Mouse (Mus musculus) ovary, adult 2 months (tissue): ENCODE data around the gene Tnk1. TPM values are rescaled to one million over a fixed set of nuclear protein-coding genes. Genes with fewer than 3 reads are reported as not detected.

ENCODE experiments used
- polyA plus RNA-seq: library from polyadenylated mRNA; depleted of rRNA; stranded (reverse); fragments of >200 nt; gene quantifications from 2 replicates; pipeline ENCODE4 v1.2.3, GENCODE M21; 2012; rRNA removed

Gene Tnk1
- 5.2 and 6.0 TPM in 2 replicates for polyA plus RNA-seq

DNA sequence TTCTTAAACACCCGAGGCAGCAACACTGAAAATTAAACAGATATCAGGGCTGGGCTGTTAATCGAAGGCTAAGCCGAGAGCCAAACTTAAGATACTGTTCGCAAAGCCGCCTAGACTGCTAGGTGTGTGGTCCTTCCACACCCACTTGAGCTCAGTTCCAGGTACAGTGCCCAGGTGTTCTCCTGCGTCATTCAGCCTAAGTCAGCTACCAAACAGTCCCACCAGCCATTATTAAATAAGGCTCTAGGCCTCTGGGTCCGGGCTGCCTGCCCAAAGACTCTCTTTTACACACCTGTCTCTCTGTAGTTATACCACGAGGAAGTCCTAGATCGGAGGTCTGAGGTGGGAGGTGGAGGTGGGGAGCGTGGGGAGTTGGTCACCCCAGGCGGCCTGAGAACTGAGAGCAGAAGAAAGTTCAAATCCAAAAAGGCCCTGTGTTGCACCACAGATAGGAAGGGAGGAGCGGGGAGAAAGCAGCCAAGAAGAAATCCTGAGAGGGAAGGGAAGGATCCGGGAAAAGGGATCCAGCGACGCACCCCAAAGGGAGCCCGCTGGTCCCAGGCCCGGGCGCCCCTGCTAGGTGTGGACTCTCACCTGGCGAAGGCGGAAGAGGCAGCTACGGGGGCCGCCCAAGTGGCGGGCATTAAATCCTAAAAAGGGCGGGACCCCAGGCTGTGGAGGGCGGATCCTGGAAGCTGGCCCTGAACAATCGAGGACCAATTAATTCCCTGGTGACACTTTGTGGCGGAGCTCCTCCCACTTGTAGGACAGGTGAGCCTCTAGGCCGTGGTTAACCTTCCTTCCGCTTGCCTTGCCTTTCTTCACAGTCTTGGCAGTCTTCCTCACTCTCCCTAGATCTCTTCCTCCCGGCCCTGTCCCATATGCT lies at the start of gene Tnk1:
Tnk1 (minus strand) TSS at position 618 of the 886 bp plus-strand sequence.

DNA sequence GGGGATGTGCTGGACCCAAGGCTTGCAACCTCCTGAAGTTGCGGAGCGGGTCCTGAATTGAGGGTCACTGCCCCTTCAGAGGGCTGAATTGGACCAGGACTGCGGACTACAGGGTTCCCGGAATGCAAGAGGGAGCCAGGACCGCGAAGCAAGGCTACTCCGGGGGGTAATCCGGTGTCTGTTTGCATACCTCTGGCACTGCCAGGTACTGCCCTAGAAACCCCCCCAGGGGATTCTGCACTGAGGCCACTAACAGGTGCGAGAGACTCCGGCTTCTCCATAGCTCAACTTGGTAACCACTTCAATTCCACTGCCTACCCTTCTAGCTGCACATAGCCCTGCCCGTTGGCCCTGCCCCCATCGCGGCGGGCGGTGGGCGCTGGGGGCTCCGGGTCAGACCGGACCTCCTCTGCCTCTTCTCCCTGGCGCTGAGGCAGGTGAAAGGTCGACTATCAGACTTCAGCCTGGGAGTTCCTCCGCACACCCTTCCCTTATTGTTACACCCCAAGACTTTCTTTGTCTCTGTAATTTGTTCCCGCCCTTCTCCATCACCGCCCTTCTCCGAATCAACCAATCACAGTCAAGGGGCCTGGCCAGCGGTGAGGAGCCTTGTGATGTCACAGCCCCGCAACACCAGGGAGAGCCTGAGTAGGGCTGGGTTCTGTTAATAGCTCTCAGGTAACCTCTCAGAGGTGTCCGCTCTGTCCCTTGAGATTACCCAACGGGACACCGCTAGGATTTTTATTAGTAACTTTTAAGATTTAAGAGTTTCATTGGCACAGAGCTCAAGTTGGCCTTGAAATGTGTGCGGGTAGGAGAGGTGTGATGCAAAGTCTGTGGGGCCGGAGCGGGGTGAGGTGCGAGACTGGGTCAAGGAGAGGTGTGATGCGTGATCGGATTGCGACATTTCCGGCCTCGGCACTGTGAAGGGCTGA lies 42.2 kb upstream of the Tnk1 start, which contains the start of the genes 2810408A11Rik and Neurl4:
2810408A11Rik (minus strand) TSS at position 517 of the 935 bp plus-strand sequence.
Neurl4 (plus strand) TSS at position 602 of the 935 bp plus-strand sequence.

DNA sequence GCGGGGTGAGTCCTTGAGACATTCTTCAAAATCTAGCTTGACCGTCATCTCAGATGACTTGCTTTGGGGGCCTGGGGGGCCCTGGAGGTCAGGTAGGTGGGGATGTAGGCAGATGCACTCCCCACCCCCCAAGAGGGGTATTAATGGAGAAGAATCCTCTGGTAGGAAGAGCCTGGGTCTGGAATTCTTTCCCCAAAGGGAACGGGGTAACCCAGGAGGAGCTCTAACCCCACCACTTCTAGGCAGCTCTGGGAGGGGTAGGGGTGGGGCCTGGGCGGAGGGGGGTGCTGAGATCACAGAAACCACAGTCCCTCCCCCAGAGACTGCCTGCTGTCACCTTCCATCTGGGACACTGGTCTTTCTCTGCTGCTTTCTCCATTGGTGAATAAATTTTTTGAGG lies 36.8 kb upstream of the Tnk1 start, which contains the start of gene Acap1:
Acap1 (minus strand) TSS at position 249 of the 400 bp plus-strand sequence.

DNA sequence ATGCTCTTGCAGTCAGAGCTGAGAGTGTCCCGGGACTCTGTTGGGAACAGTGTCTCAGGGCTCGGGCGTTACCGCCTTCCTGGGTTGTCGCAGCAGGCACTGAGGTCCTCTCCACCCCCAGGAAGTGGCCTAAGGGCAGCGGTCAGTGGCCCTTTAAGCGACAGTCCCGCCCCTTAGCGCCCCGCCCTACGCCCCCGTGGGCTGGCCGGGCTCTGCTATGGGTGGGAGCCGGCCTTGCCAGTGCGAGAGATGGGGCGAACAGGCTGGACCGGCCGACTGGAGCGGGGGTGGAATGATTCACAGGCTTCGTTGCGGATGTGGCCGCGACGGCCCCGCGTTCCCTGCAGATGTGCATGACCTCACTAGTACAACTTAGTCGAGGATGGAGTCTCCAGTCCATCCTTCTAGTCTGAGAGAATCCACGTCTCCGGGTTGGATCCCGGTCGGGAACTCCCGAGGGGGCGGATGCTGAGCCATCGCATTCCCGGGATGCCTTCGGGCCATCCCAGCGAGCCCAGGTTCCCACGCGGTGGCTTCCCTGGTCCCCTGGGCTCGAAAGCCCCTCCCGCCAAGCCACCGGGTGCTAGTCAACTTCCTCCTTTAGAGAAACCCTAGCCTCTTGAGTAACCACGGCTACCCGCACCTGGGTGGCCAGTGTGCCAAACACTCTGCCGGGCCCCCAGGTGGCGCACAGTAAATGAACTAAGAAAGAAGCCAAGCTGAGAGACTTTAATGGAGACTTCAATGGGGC lies 22.5 kb upstream of the Tnk1 start, which contains the start of gene Kctd11:
Kctd11 (minus strand) TSS at position 554 of the 751 bp plus-strand sequence.

DNA sequence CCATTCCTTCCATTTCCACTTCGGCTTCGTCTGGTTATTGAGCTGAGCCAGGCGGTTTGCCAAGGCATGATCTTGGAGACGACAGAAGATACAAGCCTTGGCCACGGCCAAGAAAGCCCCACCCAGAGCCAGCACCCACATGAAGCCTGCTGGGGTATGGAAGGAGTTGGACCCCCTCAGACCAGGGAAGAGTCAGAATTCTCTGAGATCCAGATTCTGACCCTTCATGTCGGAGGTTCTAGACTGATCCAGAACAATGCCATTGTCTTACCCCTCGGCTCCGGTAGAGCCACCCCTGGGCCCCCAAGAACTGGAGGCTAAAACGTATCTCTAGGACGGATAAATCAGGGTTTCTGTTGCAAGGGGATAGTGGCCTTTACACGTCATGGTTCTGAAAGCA lies 19.3 kb upstream of the Tnk1 start, which contains the start of gene Tmem95:
Tmem95 (minus strand) TSS at position 141 of the 400 bp plus-strand sequence.

DNA sequence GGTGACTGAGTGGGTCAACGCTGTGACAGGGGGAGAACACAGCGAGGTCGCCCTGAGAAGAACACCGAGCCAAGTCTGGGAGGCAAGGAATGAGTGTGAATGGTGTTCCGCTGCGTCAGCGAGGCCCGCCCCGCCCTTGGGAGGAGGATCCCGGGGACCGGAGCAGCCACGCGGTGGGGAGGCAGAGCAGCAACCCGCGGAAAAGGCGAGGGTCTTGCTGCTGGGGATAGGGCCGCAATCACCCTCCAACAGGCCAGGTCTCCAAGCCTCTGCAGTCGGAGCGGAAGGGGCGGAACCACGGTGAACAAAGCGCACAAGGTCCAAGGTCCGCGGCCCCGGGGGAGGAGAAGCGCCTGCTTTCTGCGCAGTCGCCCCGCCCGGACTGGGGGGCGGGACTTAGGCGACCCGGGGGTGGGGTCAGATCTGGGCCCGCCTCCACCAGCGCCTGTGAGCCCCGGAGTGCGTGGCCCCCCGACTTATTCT lies 12.3 kb downstream of the Tnk1 start, which contains the start of gene Plscr3:
Plscr3 (plus strand) TSS at position 179 of the 483 bp plus-strand sequence.

DNA sequence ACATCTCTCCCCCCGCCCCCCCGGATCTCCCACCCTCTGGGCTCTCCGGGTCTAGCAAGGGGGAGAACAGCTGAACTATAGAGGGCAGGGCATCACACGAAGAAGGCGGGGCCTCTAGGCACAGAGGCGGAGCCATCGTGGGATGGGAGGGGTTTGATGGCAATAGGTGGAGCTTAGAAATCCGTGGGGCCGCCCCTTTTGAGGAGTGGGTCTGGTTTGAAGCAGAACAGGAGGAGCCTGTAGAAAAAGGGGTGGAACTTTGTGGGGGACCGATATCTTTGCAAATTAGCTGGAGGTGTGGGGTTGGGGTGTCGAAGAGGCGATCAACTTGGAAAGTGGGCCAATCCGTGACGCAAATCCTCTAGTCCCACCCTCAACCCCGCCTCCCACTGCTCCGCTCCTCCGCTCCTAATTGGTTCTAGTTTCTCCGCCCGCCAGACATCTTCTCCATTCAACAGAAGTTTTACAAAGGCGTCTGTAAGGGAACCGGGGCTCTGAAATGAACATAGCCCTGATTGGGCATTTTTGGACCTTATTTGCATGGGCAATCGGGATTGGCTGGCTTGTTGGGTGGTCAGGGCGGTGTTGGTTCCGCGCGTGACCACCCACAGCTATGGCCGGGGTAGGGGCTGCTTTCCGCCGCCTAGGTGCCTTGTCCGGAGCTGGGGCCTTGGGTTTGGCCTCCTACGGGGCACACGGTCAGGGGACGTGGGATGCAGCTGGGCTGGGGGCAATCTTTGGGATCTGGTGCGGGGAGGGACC lies 20.4 kb downstream of the Tnk1 start, which contains the start of gene Tmem256:
Tmem256 (plus strand) TSS at position 563 of the 762 bp plus-strand sequence.

DNA sequence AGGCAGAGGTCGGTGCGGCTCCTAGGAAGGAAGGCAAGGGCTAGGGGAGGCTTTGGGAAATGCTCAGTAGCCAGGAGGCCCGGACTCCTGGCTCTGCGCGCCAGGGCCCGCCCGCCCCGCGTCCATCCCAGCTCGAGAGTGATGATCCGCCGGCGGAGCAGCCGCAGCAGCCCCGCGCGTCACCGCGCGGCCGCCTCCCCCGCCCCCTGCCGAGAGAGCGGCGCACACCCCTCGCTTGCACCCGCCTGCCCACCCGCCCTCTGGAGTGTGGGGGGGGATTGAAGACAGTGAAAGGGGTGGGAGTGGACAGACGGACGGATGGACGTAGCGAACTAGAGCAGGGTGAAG lies 21.0 kb downstream of the Tnk1 start, which contains the start of gene Nlgn2:
Nlgn2 (minus strand) TSS at position 181 of the 348 bp plus-strand sequence.

DNA sequence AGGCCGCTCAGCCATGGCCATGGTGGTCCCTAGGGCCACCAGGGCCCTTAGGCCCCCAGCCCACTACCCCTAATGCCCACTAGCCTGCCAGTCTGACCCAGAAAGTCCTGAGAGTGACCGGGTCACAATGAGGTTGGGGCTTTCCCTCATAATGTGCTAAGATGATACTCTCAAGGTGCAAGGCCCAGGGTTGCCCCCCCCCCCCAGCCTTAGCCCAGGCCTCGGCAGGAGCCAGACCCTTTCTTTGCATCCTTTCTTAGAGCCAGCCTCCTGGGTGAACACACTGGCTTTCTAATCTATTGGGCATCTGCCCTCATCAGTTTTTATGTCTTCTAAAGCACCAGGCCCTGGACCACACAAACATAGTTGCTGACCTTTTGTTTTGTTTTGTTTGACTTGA lies 36.5 kb downstream of the Tnk1 start, which contains the start of gene Spem1:
Spem1 (minus strand) TSS at position 101 of the 400 bp plus-strand sequence.

DNA sequence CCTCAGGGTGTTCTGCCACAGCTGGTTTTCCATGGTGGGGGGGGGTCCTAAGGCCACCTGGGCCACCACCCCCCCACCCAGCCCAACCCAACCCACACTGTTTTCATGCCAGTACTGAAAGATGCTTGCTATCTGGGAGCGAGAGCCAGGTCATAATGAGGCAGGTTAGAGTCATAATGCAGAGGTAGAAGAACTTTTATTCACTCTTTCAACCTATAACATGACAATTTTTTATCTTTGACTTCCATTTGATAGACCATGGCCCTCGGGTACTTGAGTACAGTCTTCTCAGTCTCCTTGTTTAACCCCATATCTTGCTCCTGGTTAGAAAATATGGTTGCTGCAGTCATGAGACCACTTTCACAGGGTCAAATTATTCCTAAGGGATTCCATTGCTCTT lies 40.2 kb downstream of the Tnk1 start, which contains the start of gene Spem2:
Spem2 (minus strand) TSS at position 101 of the 400 bp plus-strand sequence.

DNA sequence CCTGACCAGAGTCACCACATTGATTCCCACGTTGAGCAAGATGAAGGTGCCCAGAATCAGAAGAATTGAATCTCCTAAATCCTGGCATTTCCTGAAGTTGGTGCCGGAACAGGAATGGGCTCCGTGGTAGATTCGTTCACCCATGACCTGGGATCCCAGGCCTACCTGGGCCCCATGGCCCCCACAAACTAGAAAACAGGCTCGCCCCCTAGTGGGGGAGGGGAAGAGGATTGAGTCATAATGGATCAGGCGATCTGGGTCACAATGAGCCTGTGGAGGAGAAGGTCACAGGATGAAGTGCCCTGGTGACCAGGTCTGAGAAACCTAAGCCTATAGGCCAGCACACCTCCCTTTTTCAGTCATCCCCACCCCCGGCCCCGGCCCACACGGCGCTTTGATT lies 43.4 kb downstream of the Tnk1 start, which contains the start of gene Gm39566:
Gm39566 (minus strand) TSS at position 144 of the 400 bp plus-strand sequence.

DNA sequence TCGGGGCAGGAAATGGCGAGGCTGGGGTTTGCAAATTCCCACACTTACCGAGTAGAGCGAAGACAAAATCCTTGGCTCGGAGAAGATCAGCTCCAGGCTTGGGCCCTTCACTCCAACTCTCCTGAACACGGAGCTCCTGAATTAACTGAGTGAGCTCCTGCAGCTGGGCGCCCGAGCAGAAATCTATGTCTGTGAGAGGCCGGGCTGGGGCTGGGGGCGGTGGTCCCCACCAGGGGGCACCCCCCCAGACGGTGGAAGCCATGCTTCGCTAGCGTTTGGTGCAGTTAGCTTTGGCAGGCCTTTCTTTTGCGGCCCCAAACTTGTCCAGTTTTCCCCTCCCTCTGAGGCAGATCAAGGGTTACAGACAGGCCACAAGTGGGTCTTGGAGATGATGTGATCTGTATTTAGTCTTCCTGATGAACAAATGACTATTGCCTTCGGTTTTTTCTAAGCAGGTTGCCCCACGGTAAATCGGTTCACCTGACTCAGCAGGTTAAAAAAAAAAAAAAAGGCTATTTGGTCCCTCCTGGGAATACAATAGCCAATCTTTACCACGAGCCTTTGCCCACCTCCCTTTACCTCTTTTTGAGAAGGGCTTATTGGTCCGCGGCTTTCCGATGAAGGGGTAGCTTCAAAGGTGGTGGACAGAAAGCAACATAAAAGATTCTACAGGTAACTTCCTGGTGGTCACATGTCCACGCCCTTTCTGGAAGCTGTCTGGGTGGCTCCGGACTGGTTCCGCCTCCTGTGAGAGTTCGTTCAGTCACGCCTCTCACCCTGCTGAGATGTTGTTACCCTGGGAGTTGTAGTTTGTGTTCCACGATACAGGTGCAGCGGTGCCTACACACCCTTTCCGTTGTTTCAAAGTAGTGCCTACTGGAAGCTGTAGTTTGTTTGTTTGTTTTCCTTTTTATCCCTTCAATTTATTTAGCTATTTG lies 53.3 kb downstream of the Tnk1 start, which contains the start of gene Tmem102:
Tmem102 (minus strand) TSS at position 653 of the 938 bp plus-strand sequence.

DNA sequence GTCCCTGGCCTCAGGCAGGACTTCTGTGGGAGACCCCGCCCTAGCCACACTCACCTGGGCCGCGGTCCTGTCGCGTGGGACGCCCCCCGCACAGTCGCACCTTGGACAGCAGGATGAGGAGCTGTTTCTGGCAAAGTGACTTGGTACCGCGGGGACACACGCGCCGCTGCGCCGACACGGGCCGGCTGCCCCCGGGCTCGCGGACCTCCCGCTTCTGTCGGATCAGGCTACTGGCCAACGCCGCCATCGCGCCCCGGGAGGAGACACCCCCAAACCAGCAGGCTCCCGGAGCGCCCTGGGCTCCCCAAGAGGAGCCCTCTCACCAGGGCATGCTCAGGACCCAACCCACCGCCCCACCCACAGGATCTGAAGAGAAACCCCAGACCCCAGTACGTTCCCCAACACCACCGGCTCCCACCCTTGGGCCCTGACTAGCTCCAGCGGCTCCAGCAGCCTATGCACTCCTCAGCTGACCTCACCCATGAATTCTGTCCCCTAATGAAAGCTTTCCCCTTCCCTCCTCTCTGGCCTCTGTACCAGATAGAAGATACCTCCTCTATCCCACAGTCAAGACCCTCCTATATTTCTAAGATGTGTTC lies 57.1 kb downstream of the Tnk1 start, which contains the start of gene Fgf11:
Fgf11 (minus strand) TSS at position 479 of the 599 bp plus-strand sequence.

Other genes with a start within 250 kb of the Tnk1 start
- gene Shbg, start 240.8 kb downstream of the Tnk1 start, polyA plus RNA-seq, result 5.6 and 7.1 TPM in 2 replicates
- 4.8 and 5.1 TPM in 2 replicates for gene Sat2, start 236.7 kb downstream of the Tnk1 start, polyA plus RNA-seq
- 68.6 and 73.0 TPM in 2 replicates for gene Fxr2, start 225.7 kb downstream of the Tnk1 start, polyA plus RNA-seq
- 1.7 and 2.1 TPM in 2 replicates for gene Sox15, start 203.4 kb downstream of the Tnk1 start, polyA plus RNA-seq
- gene Mpdu1, start 196.1 kb downstream of the Tnk1 start, polyA plus RNA-seq, result 95.9 and 115 TPM in 2 replicates
- 38.2 and 52.8 TPM in 2 replicates for gene Cd68, start 192.6 kb downstream of the Tnk1 start, polyA plus RNA-seq
- 252 and 395 TPM in 2 replicates for gene Eif4a1, start 186.3 kb downstream of the Tnk1 start, polyA plus RNA-seq
- 57.7 and 67.2 TPM in 2 replicates for gene Senp3, start 176.6 kb downstream of the Tnk1 start, polyA plus RNA-seq
- 5.2 and 8.0 TPM in 2 replicates for gene Tnfsf13, start 172.9 kb downstream of the Tnk1 start, polyA plus RNA-seq
- 59.3 and 71.8 TPM in 2 replicates for gene Tnfsf12, start 162.9 kb downstream of the Tnk1 start, polyA plus RNA-seq
- 12.8 and 20.4 TPM in 2 replicates for gene Tnfsfm13, start 162.6 kb downstream of the Tnk1 start, polyA plus RNA-seq
- 17.8 and 29.7 TPM in 2 replicates for gene Polr2a, start 100.1 kb downstream of the Tnk1 start, polyA plus RNA-seq
- 1.3 and 1.5 TPM in 2 replicates for gene Slc35g3, start 96.8 kb downstream of the Tnk1 start, polyA plus RNA-seq
- gene Zbtb4, start 92.8 kb downstream of the Tnk1 start, polyA plus RNA-seq, result 48.6 and 69.0 TPM in 2 replicates
- 9.5 and 12.9 TPM in 2 replicates for gene Chrnb1, start 62.8 kb downstream of the Tnk1 start, polyA plus RNA-seq
- gene Fgf11, start 56.9 kb downstream of the Tnk1 start, polyA plus RNA-seq, result 7.8 and 8.5 TPM in 2 replicates
- gene Tmem102, start 53.1 kb downstream of the Tnk1 start, polyA plus RNA-seq, result 7.3 and 9.6 TPM in 2 replicates
- gene Gm39566, start 43.4 kb downstream of the Tnk1 start, polyA plus RNA-seq, result not detected in 2 replicates
- not detected in 2 replicates for gene Spem2, start 40.3 kb downstream of the Tnk1 start, polyA plus RNA-seq
- gene Spem1, start 36.5 kb downstream of the Tnk1 start, polyA plus RNA-seq, result 0.26 and 0.50 TPM in 2 replicates
- gene Nlgn2, start 20.9 kb downstream of the Tnk1 start, polyA plus RNA-seq, result 79.8 and 101 TPM in 2 replicates
- 120 and 177 TPM in 2 replicates for gene Tmem256, start 20.2 kb downstream of the Tnk1 start, polyA plus RNA-seq
- gene Plscr3, start 12.4 kb downstream of the Tnk1 start, polyA plus RNA-seq, result 145 and 168 TPM in 2 replicates
- not detected in 2 replicates for gene Tmem95, start 19.3 kb upstream of the Tnk1 start, polyA plus RNA-seq
- 9.6 and 10.4 TPM in 2 replicates for gene Kctd11, start 22.7 kb upstream of the Tnk1 start, polyA plus RNA-seq
- 1.4 and 1.8 TPM in 2 replicates for gene Acap1, start 36.8 kb upstream of the Tnk1 start, polyA plus RNA-seq
- 1.5 TPM in 2 replicates for gene 2810408A11Rik, start 42.3 kb upstream of the Tnk1 start, polyA plus RNA-seq
- 67.0 and 76.7 TPM in 2 replicates for gene Neurl4, start 42.3 kb upstream of the Tnk1 start, polyA plus RNA-seq
- gene Gps2, start 55.2 kb upstream of the Tnk1 start, polyA plus RNA-seq, result 83.1 and 141 TPM in 2 replicates
- 359 and 447 TPM in 2 replicates for gene Eif5a, start 63.2 kb upstream of the Tnk1 start, polyA plus RNA-seq
- 21.2 and 30.0 TPM in 2 replicates for gene Ybx2, start 77.1 kb upstream of the Tnk1 start, polyA plus RNA-seq
- gene Slc2a4, start 89.5 kb upstream of the Tnk1 start, polyA plus RNA-seq, result 51.0 and 53.2 TPM in 2 replicates
- 32.6 and 38.7 TPM in 2 replicates for gene Cldn7, start 106.0 kb upstream of the Tnk1 start, polyA plus RNA-seq
- gene Ctdnep1, start 122.4 kb upstream of the Tnk1 start, polyA plus RNA-seq, result 99.3 and 120 TPM in 2 replicates
- gene Elp5, start 123.8 kb upstream of the Tnk1 start, polyA plus RNA-seq, result 60.0 and 74.1 TPM in 2 replicates
- gene Gabarap, start 132.4 kb upstream of the Tnk1 start, polyA plus RNA-seq, result 406 and 430 TPM in 2 replicates
- 18.6 and 19.8 TPM in 2 replicates for gene Phf23, start 137.0 kb upstream of the Tnk1 start, polyA plus RNA-seq
- gene Dvl2, start 141.9 kb upstream of the Tnk1 start, polyA plus RNA-seq, result 30.5 and 32.6 TPM in 2 replicates
- 70.9 and 79.8 TPM in 2 replicates for gene Acadvl, start 156.7 kb upstream of the Tnk1 start, polyA plus RNA-seq
- gene Dlg4, start 158.2 kb upstream of the Tnk1 start, polyA plus RNA-seq, result 35.0 and 35.2 TPM in 2 replicates
- 4.9 and 5.0 TPM in 2 replicates for gene Asgr1, start 195.4 kb upstream of the Tnk1 start, polyA plus RNA-seq
- 2.4 and 2.6 TPM in 2 replicates for gene Asgr2, start 233.9 kb upstream of the Tnk1 start, polyA plus RNA-seq